Mouse (Mus musculus) kidney, embryonic 16.5 days (tissue): ENCODE data around the gene Kcnn1. TPM values are rescaled to one million over a fixed set of nuclear protein-coding genes. Genes with fewer than 3 reads are reported as not detected.

Source experiments
- ATAC-seq: fragments of 200-750 bp; cut with Nextera tagmentation; 2 replicates; pipeline ENCODE4 v1.8.0; 2017; ENCODE audit warnings: moderate TSS enrichment; ENCODE audit not compliant: low FRiP score, low TSS enrichment
- H3K27ac ChIP-seq: fragments of 300-500 bp; sonication (generic); 2 replicates; pipeline ENCODE4 v1.5.1; 2014; ENCODE audit warnings: low read length
- H3K27me3 ChIP-seq: fragments of 300-500 bp; sonication (generic); 2 replicates; pipeline ENCODE4 v1.6.1; 2014; ENCODE audit warnings: low read length, control low read depth, mixed read lengths; ENCODE audit not compliant: insufficient read depth
- H3K36me3 ChIP-seq: fragments of 300-500 bp; sonication (generic); 2 replicates; pipeline ENCODE4 v1.6.1; 2014; ENCODE audit warnings: low read length, control low read depth, mixed read lengths; ENCODE audit not compliant: insufficient read depth
- H3K4me1 ChIP-seq: fragments of 300-500 bp; sonication (generic); 2 replicates; pipeline ENCODE4 v1.6.1; 2014; ENCODE audit warnings: low read length, control low read depth, mixed read lengths; ENCODE audit not compliant: insufficient read depth
- H3K4me2 ChIP-seq: fragments of 300-500 bp; sonication (generic); replicated peaks from 2 replicates; pipeline ENCODE4 v1.6.1; 2014; ENCODE audit warnings: low read depth, low read length
- H3K4me3 ChIP-seq: fragments of 300-500 bp; sonication (generic); 2 replicates; pipeline ENCODE4 v1.5.1; 2014; ENCODE audit warnings: mild to moderate bottlenecking, low read length
- H3K9ac ChIP-seq: fragments of 300-500 bp; sonication (generic); replicated peaks from 2 replicates; pipeline ENCODE4 v1.6.1; 2014; ENCODE audit warnings: low read length
- H3K9me3 ChIP-seq: fragments of 300-500 bp; sonication (generic); 2 replicates; pipeline ENCODE4 v1.6.1; 2016; ENCODE audit warnings: low read length, control low read depth
- WGBS: fragments of 180-500 bp; shearing (Covaris S2); extraction: QIAGEN DNeasy Blood & Tissue Kit; methylation state at CpG from one replicate; pipeline ENCODE4 v1.1.7; 2014; 5-methylcytosine and 5-hydroxymethylcytosine counted together
- microRNA-seq: library from miRNA; unstranded; fragments of <30 nt; microRNA quantifications from one replicate; pipeline ENCODE4, GENCODE M21; 2016
- polyA plus RNA-seq: library from polyadenylated mRNA; unstranded; fragments of >200 nt; fragmentation: Nextera tagmentation; extraction: Ambion mirVana; gene quantifications from 2 replicates; pipeline ENCODE4 v1.2.1, GENCODE M21; 2015

The Kcnn1 gene
- polyA plus RNA-seq, 1 experiment from 2014 or later = 2.9 TPM

DNA sequence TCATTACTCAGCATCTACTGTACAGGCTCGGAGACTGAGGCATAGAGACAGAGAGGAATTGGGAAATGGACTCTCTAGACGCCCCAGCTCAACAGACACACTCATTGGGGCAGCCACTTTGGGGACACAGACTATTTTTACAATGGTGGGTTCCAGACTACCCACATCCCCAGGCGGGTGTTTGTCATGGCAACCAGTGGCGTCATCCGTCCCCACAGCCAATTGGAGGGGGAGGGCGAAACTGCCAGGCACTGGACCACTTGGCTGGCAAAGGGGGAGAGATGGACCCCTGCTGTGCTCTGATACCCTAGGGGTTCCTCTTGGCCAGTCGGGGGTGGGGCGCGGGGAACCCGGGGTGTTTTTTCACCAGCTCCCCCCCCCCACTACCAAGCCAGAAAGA is 62.4 kb downstream of the Kcnn1 start:
- Histone ChIP-seq H3K9ac (no peak overlapping the region), H3K4me3 (no peak overlapping the region), H3K4me1 (peaks cover 31% of the 10 kb centered on the region), H3K27ac (no peak overlapping the region), H3K36me3 (no peaks in the 10 kb centered on the region), H3K27me3 (peaks cover 54% of the 10 kb centered on the region), H3K9me3 (no peaks in the 10 kb centered on the region), H3K4me2 (no peak overlapping the region)
- 54% methylated on average over 10 of the region's 10 CpGs for WGBS
- no peak for ATAC-seq

DNA sequence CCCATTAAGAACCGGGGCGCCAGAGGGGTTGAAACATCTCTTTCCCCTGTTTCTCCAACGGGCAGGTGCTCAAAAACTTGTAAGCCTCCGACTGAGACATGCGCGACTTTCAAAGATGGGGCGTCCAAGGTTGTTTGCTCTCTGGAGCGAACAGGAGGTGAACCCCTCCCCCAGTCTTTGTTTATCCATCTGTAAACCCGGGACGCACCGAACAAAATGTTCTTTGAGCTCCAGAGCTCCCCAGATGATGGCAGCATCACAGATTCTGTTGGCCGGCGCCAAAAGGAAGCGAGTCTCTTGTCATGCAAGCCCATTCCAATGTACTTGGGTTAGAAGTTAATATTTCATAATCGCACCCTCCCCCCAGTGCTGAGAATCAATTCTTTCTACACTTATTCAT is 64.8 kb downstream of the Kcnn1 start:
- WGBS = 12% methylated on average over 15 of the region's 15 CpGs
- H3K9ac ChIP-seq = 0 out of 2 replicates have a peak overlapping the region, but pooled peaks have one; percentile 65
- H3K4me3 ChIP-seq = peak overlapping the region; percentile 62

DNA sequence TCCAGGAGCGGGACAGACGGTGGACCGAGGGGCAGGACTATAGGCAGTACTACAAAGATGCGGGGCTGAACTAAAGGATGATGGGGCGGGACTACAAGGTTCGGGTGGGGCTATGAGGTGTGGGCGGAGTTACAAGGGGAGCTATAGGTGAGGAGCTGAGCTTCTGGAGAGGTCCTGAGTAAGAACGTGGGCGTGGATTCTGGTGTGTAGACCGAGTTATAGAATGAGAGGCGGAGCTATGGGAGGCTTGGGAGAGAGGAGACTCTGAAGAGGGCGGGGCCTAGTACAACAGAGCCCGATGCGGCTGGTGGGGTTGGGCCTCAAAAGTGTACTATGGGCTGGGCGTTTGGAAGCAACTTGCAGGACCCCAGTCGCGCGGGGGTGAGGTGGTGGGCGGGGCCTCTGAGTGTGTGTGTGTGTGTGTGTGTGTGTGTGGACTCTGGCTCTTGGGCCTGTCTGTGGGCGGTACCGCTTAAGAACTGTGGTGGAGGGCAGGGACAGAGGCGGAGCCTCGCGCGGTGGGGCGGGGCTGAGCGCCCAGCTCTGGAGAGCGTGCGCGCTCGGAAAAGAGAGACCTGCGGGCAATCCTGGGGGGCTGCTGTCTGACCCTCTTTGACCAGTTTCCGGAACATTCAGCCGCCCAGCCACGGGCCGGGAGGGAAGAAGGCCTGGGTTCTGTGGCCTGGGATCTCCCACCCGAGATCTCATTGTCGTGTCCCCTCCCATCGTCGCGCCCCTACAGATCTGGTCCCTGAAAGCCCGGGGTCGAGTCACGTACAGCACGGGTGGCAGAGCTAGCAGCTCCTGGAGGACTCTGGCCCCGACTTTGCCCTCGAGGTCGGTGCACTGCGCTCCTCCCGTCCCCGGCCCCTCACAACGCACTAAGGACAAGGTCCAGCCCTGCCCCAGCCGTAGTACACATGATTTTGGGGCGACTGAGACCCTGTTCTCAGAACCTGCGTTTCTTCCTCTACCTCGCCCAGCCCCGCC is 65.7 kb downstream of the Kcnn1 start:
- H3K9me3 ChIP-seq = no peaks in the 10 kb centered on the region
- WGBS = under 1% methylated on average over 56 of the region's 57 CpGs
- H3K4me2 ChIP-seq = peak overlapping the region; percentile 93
- peak overlapping the region; percentile 44; the same call in 1 of the 2 replicates for H3K27ac ChIP-seq
- peak overlapping the region; percentile 65 for H3K9ac ChIP-seq
- H3K27me3 ChIP-seq = peaks cover 35% of the 10 kb centered on the region
- H3K36me3 ChIP-seq = no peaks in the 10 kb centered on the region
- peaks cover 30% of the 10 kb centered on the region for H3K4me1 ChIP-seq
- H3K4me3 ChIP-seq = peak overlapping the region; percentile 62
- ATAC-seq = peak; percentile 83

More for the DNA sequence above, 64.8 kb downstream of the Kcnn1 start:
- Histone ChIP-seq H3K36me3 (no peaks in the 10 kb centered on the region), H3K9me3 (no peaks in the 10 kb centered on the region), H3K27ac (no peak overlapping the region), H3K4me2 (peak overlapping the region; percentile 93), H3K27me3 (peaks cover 40% of the 10 kb centered on the region), H3K4me1 (peaks cover 21% of the 10 kb centered on the region)
- ATAC-seq = no peak

DNA sequence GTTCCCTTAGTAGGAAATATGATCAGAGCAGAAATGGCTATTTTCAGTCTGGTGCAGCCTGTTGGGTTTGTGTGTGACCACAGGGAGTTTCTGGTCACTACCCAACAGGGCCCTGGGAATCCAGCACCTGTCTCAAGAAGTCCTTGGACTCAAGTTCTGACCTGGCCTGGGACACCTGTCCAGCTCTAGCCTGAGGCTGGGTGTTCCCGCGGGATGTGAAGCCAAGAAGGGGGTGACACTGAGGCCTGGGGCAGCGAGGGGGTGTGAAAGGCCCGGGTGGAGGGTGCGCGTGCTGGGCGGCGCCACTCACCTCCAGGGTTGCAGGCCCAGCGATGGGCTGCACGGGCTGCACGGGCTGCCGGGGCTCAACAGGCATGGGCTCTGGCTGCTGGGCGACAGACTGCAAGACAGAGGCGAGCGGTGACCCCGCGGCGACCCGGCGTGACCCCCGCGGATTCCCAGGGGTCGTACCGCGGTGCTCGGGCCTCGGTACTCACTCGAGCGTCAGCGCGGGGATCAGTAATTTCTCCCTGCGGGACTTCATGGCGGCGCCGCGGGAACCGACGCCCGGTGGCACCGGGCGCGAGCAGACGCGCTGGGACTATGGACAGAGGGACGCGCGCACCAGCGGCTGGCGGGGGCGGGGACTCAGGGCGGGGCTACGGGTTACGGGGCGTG is 66.5 kb downstream of the Kcnn1 start:
- ATAC-seq = no peak
- Histone ChIP-seq H3K4me2 (peak overlapping the region; percentile 93), H3K4me3 (peak overlapping the region; percentile 62), H3K27ac (no peak overlapping the region), H3K27me3 (peaks cover 35% of the 10 kb centered on the region), H3K4me1 (peaks cover 34% of the 10 kb centered on the region), H3K36me3 (no peaks in the 10 kb centered on the region), H3K9me3 (no peaks in the 10 kb centered on the region), H3K9ac (peak overlapping the region; percentile 65)
- 2% methylated on average over 53 of the region's 54 CpGs for WGBS

DNA sequence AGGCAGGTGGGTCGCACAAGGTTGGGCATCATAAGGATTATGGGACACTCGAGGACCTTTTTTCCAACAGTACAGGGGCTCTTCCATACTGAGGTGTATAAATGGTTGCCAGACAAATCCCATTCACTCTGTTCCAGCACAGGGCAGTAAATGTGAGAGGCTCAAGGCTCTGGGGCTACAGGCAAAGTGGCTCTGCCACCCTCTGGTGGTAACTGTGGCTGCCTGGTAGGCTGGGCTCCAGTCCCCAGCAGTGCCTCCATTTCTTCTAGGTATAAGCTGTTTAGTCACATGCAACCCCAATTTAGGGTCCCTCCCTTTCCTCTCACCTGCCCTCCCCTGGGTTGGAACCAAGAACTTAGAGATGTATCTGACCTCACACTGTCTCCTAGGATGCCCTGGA is 67.7 kb downstream of the Kcnn1 start:
- Histone ChIP-seq H3K9ac (no peak overlapping the region), H3K36me3 (no peaks in the 10 kb centered on the region), H3K27me3 (peaks cover 30% of the 10 kb centered on the region), H3K4me2 (no peak overlapping the region), H3K9me3 (no peaks in the 10 kb centered on the region), H3K4me3 (no peak overlapping the region), H3K27ac (no peak overlapping the region), H3K4me1 (peaks cover 46% of the 10 kb centered on the region)
- 88% methylated on average over 2 of the region's 2 CpGs for WGBS
- ATAC-seq = no peak

DNA sequence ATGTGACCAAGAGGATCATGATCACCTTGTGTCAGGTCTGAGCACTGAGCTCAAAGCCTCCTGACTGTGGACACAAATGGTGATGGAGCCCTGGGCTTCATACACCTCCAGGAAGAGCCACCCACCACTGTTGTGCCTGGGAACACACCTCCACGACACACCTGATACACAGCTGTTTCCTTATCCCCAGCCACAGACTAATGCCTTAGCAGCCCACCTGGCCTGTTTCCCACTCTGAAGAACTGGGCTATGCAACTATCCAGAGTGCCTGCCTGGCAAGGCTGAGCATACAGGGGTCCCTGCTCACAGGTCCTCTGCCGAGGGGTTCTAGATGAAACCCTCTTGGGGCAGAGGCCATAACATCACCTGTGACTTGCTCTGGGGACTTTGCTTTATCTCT is 68.8 kb downstream of the Kcnn1 start:
- Histone ChIP-seq H3K4me1 (peaks cover 47% of the 10 kb centered on the region), H3K36me3 (no peaks in the 10 kb centered on the region), H3K4me2 (no peak overlapping the region), H3K9me3 (no peaks in the 10 kb centered on the region), H3K27ac (no peak overlapping the region), H3K4me3 (no peak overlapping the region), H3K9ac (no peak overlapping the region), H3K27me3 (peaks cover 19% of the 10 kb centered on the region)
- no peak for ATAC-seq
- WGBS = 86% methylated on average over 2 of the region's 2 CpGs

DNA sequence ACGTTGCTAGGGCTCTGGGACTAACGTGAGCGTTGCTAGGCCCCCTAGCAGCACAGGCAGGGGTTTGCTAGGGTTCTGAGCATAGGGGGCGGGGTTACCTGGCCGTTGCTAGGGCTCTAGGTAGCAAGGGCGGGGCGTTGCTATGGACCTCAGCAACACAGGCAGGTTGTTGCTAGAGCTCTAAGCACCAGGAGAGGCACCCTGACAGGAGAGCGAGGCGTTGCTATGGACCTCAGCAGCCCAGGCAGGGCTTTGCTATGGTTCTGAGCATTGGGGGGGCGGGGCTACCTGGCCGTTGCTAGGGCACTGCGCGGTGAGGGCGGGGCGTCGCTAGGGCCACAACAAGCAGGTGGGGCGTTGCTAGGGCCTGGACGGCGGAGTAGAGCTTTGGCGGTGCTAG is 70.4 kb downstream of the Kcnn1 start:
- Histone ChIP-seq H3K9me3 (no peaks in the 10 kb centered on the region), H3K4me1 (peaks cover 46% of the 10 kb centered on the region), H3K4me3 (peak overlapping the region; percentile 86), H3K36me3 (peaks cover 8% of the 10 kb centered on the region; the same call in 1 of the 2 replicates), H3K4me2 (peak overlapping the region; percentile 83), H3K9ac (peak overlapping the region; percentile 61), H3K27ac (peak overlapping the region; percentile 84), H3K27me3 (0 out of 2 replicates have a peak, but pooled peaks cover 4% of the 10 kb centered on the region)
- ATAC-seq = peak; percentile 50
- WGBS = 1% methylated on average over 20 of the region's 20 CpGs

Small RNA genes lying within 50 kb of the gene (microRNA-seq; reads per million reads assigned to microRNA genes)
- gene Mir7067 = 1.3 reads per million
- not detected for gene Mir7240

Other genes with a start within 250 kb of the Kcnn1 start
- gene Lrrc25, start 247.1 kb downstream of the Kcnn1 start, polyA plus RNA-seq = 1.8 and 1.9 TPM in 2 replicates
- gene Gdf15, start 230.8 kb downstream of the Kcnn1 start, polyA plus RNA-seq = 1.0 and 1.2 TPM in 2 replicates
- gene Pgpep1, start 202.9 kb downstream of the Kcnn1 start, polyA plus RNA-seq = 88.5 TPM in 2 replicates
- 272 and 281 TPM in 2 replicates for gene Lsm4, start 190.0 kb downstream of the Kcnn1 start, polyA plus RNA-seq
- gene Jund, start 164.3 kb downstream of the Kcnn1 start, polyA plus RNA-seq = 42.1 and 47.4 TPM in 2 replicates
- gene Iqcn, start 159.8 kb downstream of the Kcnn1 start, polyA plus RNA-seq = 0.04 and 0.06 TPM in 2 replicates
- gene Gm3336, start 144.7 kb downstream of the Kcnn1 start, polyA plus RNA-seq = 0.52 and 0.76 TPM in 2 replicates
- gene Pde4c, start 139.5 kb downstream of the Kcnn1 start, polyA plus RNA-seq = 8.8 and 11.6 TPM in 2 replicates
- 20.9 and 22.0 TPM in 2 replicates for gene Rab3a, start 108.6 kb downstream of the Kcnn1 start, polyA plus RNA-seq
- gene Mpv17l2, start 102.3 kb downstream of the Kcnn1 start, polyA plus RNA-seq = 57.0 and 60.4 TPM in 2 replicates
- 72.8 and 77.3 TPM in 2 replicates for gene Pik3r2, start 86.5 kb downstream of the Kcnn1 start, polyA plus RNA-seq
- gene Mast3, start 58.2 kb downstream of the Kcnn1 start, polyA plus RNA-seq = 16.2 and 16.3 TPM in 2 replicates
- gene Il12rb1, start 54.8 kb downstream of the Kcnn1 start, polyA plus RNA-seq = 0.05 and 0.12 TPM in 2 replicates
- 6.7 and 7.0 TPM in 2 replicates for gene Arrdc2, start 23.5 kb downstream of the Kcnn1 start, polyA plus RNA-seq
- 114 and 119 TPM in 2 replicates for gene Ccdc124, start 10.7 kb upstream of the Kcnn1 start, polyA plus RNA-seq
- 0.22 and 0.28 TPM in 2 replicates for gene Slc5a5, start 29.5 kb upstream of the Kcnn1 start, polyA plus RNA-seq
- gene Rpl18a, start 34.2 kb upstream of the Kcnn1 start, polyA plus RNA-seq = 4,081 and 4,203 TPM in 2 replicates
- gene Map1s, start 42.7 kb upstream of the Kcnn1 start, polyA plus RNA-seq = 56.9 and 63.1 TPM in 2 replicates